Mouse (Mus musculus) adrenal gland, adult 8-10 months (tissue): ENCODE results near the gene Spag9. TPM values are rescaled to one million over a fixed set of nuclear protein-coding genes. Genes with fewer than 3 reads are reported as not detected.

ENCODE experiments used
- DNase-seq: peaks from one replicate; pipeline ENCODE4 v3.0.0; 2022
- total RNA-seq, 4 experiments: library from RNA; stranded (reverse); gene quantifications; 2 replicates each; pipeline ENCODE4 v1.2.4; 2022

Spag9 gene
- total RNA-seq, 4 experiments from 2014 or later: 93.5 to 138 (median 115) TPM

DNA sequence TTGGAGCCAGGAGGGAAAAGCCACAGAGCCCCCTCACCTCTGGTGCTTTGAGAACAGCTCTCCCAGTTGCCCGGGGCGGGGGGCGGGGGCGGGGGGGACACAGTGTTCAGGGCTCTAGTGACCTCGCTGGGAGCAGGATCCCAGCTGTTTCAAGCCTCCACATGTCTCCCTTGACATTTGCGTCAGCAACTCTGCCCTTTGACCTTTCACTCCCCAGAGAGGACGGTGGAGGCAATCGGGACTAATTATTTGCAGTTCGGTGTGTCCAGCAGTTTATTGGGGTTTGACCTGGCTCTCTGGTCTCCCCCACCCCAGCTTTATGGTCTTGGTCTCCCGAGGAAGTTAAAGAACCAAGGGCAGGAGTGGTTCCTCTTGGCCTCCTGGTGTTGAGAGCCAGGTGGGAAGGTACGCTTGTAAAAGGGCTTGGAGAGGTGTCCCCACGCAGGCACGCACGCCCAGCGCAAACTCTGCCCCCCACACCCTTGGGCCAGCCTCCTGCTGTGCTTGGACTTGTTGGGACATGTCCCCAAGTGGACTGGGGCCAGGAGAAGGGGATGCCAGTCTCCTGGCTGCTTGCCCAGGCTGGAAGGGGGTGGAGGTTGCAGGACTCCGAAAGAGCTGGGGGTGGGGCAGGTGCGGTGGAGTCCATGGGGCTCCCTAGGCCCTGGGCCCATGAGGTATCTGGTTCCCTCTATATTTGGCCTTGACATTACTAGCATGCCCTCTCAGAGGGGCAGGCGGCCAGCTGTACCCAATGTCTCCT is 138.4 kb downstream of the Spag9 start:
- peak; percentile 92 for DNase-seq

- no peak for DNase-seq
These were observed 139.7 kb downstream of the Spag9 start for GRCm38 (mm10) chr11:94135581-94136001.

- DNase-seq: no peak
These were observed 140.8 kb downstream of the Spag9 start for GRCm38 (mm10) chr11:94136656-94137055.

- DNase-seq: peak; percentile 93
These were observed 141.6 kb downstream of the Spag9 start for GRCm38 (mm10) chr11:94137326-94138061.

GRCm38 (mm10) chr11:94138411-94139231 is 142.7 kb downstream of the Spag9 start:
- DNase-seq: no peak

DNA sequence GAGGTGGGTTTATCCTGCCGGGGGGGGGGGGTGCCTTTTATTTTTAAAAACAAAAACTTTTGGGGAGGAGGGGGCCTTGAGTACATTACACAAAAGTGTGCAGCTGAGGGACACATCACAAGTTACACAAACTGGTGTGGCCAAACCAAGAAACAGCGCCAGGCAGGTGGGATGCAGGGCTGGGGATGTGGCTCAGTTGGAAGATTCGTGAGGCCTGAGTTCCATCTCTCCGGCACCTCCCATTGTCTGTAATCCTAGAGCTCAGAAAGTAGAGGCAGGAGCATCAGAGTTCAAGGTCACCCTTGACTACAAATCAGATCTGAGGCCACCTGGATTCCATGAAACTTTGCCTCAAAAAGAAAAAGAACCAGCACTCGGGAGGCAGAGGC is 143.3 kb downstream of the Spag9 start:
- DNase-seq: no peak

DNA sequence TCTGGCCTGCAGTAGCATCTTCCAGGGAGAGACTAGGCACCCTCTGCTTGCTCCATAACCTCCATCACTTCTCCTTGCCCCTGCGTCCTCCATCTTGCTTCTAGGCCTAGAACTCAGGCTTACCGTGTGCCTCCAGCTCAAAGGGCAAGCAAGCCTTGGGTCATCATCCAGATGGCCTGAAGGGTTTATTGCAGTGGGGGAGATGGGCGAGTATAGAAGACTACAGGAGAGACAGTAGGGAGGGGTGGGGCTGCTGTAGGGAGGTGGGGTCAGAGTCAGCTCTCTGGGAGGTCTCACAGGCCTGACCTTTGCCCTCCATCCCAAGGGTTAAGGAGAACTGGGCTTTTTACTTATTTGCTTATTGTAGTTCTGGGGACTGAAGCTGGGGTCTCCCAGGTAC is 144.6 kb downstream of the Spag9 start:
- DNase-seq: no peak

DNA sequence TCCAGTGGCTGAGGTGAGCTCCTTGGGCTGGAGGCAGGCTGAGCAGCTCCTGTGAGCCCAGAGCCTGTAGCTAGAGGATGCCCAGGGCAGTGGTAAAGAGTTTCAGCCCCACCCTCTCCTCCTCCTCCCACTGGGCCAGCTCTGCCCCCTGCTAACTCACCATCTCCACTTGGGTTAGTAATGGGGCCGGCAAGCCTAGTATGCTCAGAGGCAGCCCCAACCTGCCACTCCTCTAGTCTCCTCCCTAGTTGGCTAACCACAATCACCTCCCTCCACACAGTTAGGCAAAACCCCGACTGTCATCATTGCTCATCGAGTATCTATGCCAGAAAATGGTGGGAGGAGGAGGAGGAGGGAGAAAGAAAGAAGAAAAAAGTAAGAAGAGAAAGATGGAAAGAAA is 145.7 kb downstream of the Spag9 start:
- DNase-seq: peak; percentile 46

DNA sequence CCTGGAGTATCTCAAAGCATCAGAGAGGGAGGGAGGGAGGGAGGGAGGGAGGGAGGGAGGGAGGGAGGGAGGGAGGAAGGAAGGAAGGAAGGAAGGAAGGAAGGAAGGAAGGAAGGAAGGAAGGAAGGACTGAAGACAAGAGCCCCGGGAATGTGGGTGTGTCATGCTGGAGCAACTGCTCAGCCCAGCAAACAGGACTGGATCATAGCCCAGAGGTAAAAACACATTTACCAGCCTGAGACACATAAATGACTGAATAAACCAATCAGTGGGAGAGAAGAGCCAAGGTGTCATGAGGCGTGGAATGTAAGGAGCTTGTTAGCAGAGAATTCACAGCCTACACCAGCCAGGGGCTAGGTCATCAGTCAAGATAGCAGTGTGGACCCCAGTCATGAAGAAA is 147.4 kb downstream of the Spag9 start:
- no peak for DNase-seq

DNA sequence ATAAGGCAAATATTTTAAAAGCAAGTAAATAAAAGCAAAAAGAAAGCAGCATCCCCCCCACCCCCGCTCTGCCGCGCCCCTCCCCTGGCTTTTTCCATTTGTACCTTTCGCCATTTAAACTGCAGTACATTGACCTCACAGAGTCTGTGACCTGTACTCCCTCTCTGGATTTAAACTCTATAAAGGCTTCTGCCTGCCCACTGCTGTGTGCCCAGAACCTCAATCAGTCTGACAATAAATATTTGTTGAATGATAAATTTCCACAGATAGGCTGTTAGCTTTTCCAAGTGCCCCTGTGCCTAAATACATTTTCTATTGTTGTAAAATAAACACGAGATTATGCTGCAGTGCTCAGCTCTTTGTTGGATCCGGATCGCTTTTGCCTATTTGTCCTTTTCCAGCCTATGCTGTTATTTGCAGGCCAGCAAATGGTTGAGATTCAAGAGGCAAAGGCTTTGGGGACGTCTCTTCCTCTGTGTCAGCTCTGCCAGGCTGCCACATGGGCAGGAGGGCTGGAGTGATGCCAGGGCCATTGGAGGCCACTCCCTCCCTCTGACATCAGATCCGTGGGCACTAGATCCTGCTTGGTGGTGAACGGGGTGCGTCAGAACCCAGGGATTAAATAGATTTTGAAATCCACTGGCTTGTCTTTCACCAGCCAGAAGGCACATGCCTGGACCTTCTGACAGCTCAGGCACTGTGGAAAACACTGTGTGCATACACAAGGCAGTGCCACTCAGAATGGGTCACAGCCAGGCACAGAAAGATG is 149.1 kb downstream of the Spag9 start:
- DNase-seq: peak; percentile 96

GRCm38 (mm10) chr11:94146049-94146605 is 150.2 kb downstream of the Spag9 start:
- no peak for DNase-seq

GRCm38 (mm10) chr11:94146733-94147485 is 151.0 kb downstream of the Spag9 start:
- no peak for DNase-seq

GRCm38 (mm10) chr11:94148105-94148696 is 152.3 kb downstream of the Spag9 start:
- DNase-seq: no peak

GRCm38 (mm10) chr11:94148931-94149491 is 153.1 kb downstream of the Spag9 start:
- no peak for DNase-seq

DNA sequence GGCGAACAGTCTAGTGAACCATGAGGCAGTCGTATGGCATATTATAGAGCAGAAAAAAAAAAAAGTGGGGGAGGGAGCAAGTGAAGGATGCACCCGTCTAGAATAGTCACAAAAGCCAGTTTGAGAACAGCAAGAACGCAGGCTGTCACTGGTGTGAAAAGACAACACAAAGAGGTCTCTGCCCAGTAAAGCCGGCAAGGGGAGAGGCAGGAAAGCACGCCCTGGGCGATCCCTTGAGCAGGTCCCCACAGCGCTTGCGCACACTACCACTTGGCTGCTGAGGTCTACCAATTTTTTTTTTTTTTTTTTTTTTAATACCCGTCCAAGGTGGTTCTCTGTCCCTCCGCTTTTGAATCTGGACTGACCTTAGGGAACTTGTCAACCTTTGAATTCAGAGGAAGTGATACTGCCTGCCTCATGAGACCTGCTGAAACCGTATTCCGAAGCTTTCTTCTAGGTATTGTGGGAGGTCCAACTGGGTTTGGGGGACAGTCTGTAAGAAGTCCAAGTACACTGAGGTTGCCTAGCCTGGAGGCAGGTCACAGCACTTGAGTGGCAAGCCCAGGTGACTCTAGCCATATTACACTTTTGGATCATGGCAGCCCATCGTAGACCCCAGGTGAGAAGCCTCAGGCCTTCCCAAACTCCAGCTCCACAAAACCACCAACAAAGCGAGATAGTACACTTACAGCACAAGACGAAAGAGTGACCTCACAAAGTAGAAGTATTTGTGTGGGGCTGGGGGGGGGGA is 153.8 kb downstream of the Spag9 start:
- no peak for DNase-seq

DNA sequence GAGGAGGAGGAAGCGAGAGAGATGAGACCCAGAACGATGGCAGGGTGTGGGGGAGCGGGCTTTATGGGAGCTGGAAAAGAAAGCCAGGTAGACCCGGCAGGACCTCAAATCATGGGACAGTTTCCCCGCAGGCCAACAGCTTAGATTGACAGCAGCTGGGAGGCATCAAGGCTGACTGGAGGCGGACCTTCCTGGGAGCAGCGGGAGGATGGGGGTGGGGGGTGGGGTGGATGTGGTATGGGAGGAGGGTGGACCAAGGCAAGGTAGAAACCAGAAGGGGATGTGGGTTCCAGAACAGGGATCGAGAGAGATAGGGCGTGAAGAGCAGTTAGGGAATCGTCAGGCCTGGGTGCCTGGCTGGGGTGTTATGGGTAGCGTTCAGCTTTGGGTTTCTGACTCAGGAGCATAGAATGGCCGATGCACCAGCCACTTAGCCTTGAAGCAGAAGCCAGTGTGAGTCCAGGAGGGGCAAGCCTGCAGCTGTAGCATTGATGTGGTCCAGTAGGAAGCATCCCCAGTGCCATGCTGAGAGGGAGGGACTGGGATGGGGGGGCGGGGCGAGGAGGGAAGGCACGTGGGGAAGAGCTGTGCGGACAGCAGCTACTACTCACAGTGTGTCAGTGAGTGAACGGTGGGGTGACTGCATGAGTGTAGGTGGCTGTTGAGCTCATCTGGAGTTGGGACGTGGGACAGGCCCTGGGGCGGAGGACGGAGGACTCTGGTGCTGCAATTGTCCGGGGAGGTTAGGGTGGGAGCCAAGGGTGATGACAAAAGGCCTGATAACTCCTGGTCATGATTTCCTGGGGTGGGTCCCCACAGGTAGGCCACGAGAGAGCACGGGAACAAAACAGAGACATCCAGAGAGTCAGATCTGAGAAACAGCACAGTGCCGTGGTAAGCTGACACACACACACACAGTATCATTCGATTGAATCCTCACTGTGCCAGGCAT is 154.9 kb downstream of the Spag9 start:
- no peak for DNase-seq

- no peak for DNase-seq
These were observed 158.3 kb downstream of the Spag9 start for GRCm38 (mm10) chr11:94154201-94154600.

- no peak for DNase-seq
These were observed 162.6 kb downstream of the Spag9 start for GRCm38 (mm10) chr11:94158521-94158920.
